Mouse (Mus musculus): Measurements from ENCODE around the gene Ambp. TPM values are rescaled to one million over a fixed set of nuclear protein-coding genes. Genes with fewer than 3 reads are reported as not detected.

Gene Ambp
- polyA plus RNA-seq, 2 experiments = 691 to 780 TPM

DNA sequence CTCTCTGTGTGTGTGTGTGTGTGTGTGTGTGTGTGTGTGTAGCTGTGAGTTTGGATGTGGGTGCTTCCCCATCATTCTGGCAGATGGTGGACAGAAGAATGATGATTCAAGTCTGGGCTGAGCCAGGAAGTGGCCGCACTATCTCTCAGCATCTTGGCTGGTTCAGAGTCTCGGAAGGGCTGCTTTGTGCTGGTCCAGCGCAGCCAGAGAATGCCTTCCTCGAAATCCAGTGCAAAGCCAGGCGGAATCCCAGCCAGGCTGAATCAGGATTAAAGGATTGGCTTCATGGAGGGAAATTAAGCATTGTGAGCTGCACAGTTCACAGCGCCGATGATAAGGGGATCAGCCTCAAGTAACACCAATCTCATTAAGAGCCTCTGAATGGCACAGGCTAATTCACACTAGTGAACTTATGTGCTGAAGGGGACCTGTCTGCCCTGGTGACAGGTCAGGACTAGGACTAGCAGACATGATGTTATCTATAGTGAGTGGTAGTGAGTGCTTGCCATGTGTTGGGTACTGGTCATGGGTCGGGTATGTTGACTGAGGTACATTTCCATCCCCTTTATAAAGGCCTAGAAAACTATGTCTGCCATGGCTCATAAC is 29.6 kb downstream of the Ambp start:
- no peaks in the 10 kb centered on the region for H3K27me3 ChIP-seq (ENCODE audit: control insufficient read depth, insufficient read depth, low read length)
- no peak overlapping the region for H3K4me2 ChIP-seq (ENCODE audit: low read depth)
- H3K36me3 ChIP-seq (replicated peaks; ENCODE audit: control insufficient read depth, insufficient read depth, low read depth) = no peaks in the 10 kb centered on the region
- no peak for DNase-seq (ENCODE audit: low read depth in 3 of 3, low spot score in 3 of 3)
- no peaks in the 10 kb centered on the region for H3K4me1 ChIP-seq (replicated peaks; ENCODE audit: control insufficient read depth in 2 of 2, insufficient read depth in 2 of 2, low read length in 1 of 2)
- WGBS (ENCODE audit: insufficient replicate concordance) = 50% methylated on average over 8 of the region's 8 CpGs
- H3K9me3 ChIP-seq (ENCODE audit: control insufficient read depth, low read length) = no peaks in the 10 kb centered on the region
- H3K27ac ChIP-seq = no peak overlapping the region
- H3K9ac ChIP-seq (replicated peaks) = no peak overlapping the region
- no peak overlapping the region for H3K4me3 ChIP-seq (ENCODE audit: insufficient read depth in 1 of 2, low read depth in 2 of 2, low read length in 2 of 2)
- ATAC-seq (ENCODE audit: insufficient read depth) = no peak
- TF ChIP-seq CTCF (IDR thresholded peaks at IDR 0.05; ENCODE audit: low read depth) (no peak), EP300 (IDR thresholded peaks at IDR 0.05; ENCODE audit: low read depth) (no peak)

- Histone ChIP-seq H3K27me3 (ENCODE audit: control insufficient read depth, insufficient read depth, low read length) (no peaks in the 10 kb centered on the region), H3K9me3 (ENCODE audit: control insufficient read depth, low read length) (no peaks in the 10 kb centered on the region), H3K4me1 (replicated peaks; ENCODE audit: control insufficient read depth in 2 of 2, insufficient read depth in 2 of 2, low read length in 1 of 2) (no peaks in the 10 kb centered on the region), H3K4me2 (ENCODE audit: low read depth) (no peak overlapping the region), H3K9ac (replicated peaks) (no peak overlapping the region), H3K4me3 (ENCODE audit: insufficient read depth in 1 of 2, low read depth in 2 of 2, low read length in 2 of 2) (no peak overlapping the region), H3K27ac (no peak overlapping the region), H3K36me3 (replicated peaks; ENCODE audit: control insufficient read depth, insufficient read depth, low read depth) (no peaks in the 10 kb centered on the region)
- DNase-seq (ENCODE audit: low read depth in 3 of 3, low spot score in 3 of 3) = peak; percentile 12 to 19 (median 17)
- ATAC-seq (ENCODE audit: insufficient read depth) = no peak
- 55% methylated on average over 5 of the region's 5 CpGs for WGBS (ENCODE audit: insufficient replicate concordance)
- TF ChIP-seq CTCF (IDR thresholded peaks at IDR 0.05; ENCODE audit: low read depth) (peak; percentile 90), EP300 (IDR thresholded peaks at IDR 0.05; ENCODE audit: low read depth) (no peak)
These were observed 35.8 kb downstream of the Ambp start for GRCm38 (mm10) chr4:63118639-63119437.

DNA sequence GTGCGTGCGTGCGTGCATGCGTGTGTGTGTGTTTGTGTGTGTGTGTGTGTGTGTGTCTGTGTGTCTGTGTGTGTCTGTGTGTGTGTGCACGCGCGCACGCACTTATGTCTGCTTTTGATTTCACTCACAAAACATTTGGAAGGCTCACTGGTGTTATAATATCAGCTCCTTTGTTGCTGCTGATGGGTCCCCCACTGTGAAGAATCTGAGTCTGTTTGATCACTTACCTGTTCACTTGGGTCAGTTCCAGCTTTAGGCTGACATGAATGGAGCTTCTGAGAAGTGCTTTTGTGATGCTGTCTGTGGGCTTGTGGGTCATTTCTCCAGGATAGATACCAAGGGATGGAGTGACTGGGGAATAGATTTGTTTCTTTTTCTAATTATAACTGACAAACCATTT is 48.9 kb downstream of the Ambp start:
- no peaks in the 10 kb centered on the region for H3K36me3 ChIP-seq (replicated peaks; ENCODE audit: control insufficient read depth, insufficient read depth, low read depth)
- H3K27ac ChIP-seq = no peak overlapping the region
- no peak overlapping the region for H3K4me3 ChIP-seq (ENCODE audit: insufficient read depth in 1 of 2, low read depth in 2 of 2, low read length in 2 of 2)
- H3K4me2 ChIP-seq (ENCODE audit: low read depth) = no peak overlapping the region
- DNase-seq (ENCODE audit: low read depth in 3 of 3, low spot score in 3 of 3) = no peak
- H3K9me3 ChIP-seq (ENCODE audit: control insufficient read depth, low read length) = no peaks in the 10 kb centered on the region
- TF ChIP-seq CTCF (IDR thresholded peaks at IDR 0.05; ENCODE audit: low read depth) (no peak), EP300 (IDR thresholded peaks at IDR 0.05; ENCODE audit: low read depth) (no peak)
- peaks cover 0 to under 1% of the 10 kb centered on the region in 2 experiments; a peak in 1 of 4 replicates for H3K4me1 ChIP-seq (replicated peaks; ENCODE audit: control insufficient read depth in 2 of 2, insufficient read depth in 2 of 2, low read length in 1 of 2)
- no peaks in the 10 kb centered on the region for H3K27me3 ChIP-seq (ENCODE audit: control insufficient read depth, insufficient read depth, low read length)
- H3K9ac ChIP-seq (replicated peaks) = no peak overlapping the region
- WGBS (ENCODE audit: insufficient replicate concordance) = 76% methylated on average over 8 of the region's 8 CpGs
- ATAC-seq (ENCODE audit: insufficient read depth) = no peak

GRCm38 (mm10) chr4:63102025-63102424 is 52.6 kb downstream of the Ambp start:
- no peak for DNase-seq (ENCODE audit: low read depth in 3 of 3, low spot score in 3 of 3)
- Histone ChIP-seq H3K36me3 (replicated peaks; ENCODE audit: control insufficient read depth, insufficient read depth, low read depth) (no peaks in the 10 kb centered on the region), H3K4me3 (ENCODE audit: insufficient read depth in 1 of 2, low read depth in 2 of 2, low read length in 2 of 2) (no peak overlapping the region), H3K9me3 (ENCODE audit: control insufficient read depth, low read length) (no peaks in the 10 kb centered on the region), H3K27ac (no peak overlapping the region), H3K27me3 (ENCODE audit: control insufficient read depth, insufficient read depth, low read length) (no peaks in the 10 kb centered on the region), H3K9ac (replicated peaks) (no peak overlapping the region), H3K4me2 (ENCODE audit: low read depth) (no peak overlapping the region), H3K4me1 (replicated peaks; ENCODE audit: control insufficient read depth in 2 of 2, insufficient read depth in 2 of 2, low read length in 1 of 2) (peaks cover 0 to 2% of the 10 kb centered on the region in 2 experiments; a peak in 1 of 4 replicates)
- 45% methylated on average over 4 of the region's 4 CpGs for WGBS (ENCODE audit: insufficient replicate concordance)
- no peak for TF ChIP-seq EP300 (IDR thresholded peaks at IDR 0.05; ENCODE audit: low read depth)
- ATAC-seq (ENCODE audit: insufficient read depth) = no peak

DNA sequence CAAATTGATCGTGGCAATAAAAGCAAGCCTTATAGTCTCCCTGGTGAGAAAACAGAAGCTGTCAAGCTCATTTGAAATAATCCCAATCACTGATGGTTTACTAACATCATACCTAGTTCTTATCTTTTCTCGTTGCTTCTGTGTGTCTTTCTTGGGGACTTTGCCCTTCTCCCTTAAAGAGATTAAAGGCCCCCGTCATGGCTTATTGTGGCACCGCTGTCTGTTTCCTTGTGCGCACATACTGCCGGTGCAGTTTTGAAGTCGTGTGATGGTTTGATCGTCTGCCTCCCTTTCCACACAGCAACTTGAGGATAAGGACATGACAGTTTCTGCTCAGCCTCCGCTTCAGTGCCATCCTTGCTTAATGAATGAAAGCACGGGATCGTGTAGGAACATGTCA is 54.1 kb downstream of the Ambp start:
- Histone ChIP-seq H3K27ac (no peak overlapping the region), H3K4me2 (ENCODE audit: low read depth) (no peak overlapping the region), H3K9me3 (ENCODE audit: control insufficient read depth, low read length) (no peaks in the 10 kb centered on the region), H3K27me3 (ENCODE audit: control insufficient read depth, insufficient read depth, low read length) (no peaks in the 10 kb centered on the region), H3K4me3 (ENCODE audit: insufficient read depth in 1 of 2, low read depth in 2 of 2, low read length in 2 of 2) (no peak overlapping the region), H3K4me1 (replicated peaks; ENCODE audit: control insufficient read depth in 2 of 2, insufficient read depth in 2 of 2, low read length in 1 of 2) (peaks cover 0 to 2% of the 10 kb centered on the region in 2 experiments; a peak in 1 of 4 replicates), H3K36me3 (replicated peaks; ENCODE audit: control insufficient read depth, insufficient read depth, low read depth) (no peaks in the 10 kb centered on the region), H3K9ac (replicated peaks) (no peak overlapping the region)
- no peak for ATAC-seq (ENCODE audit: insufficient read depth)
- 68% methylated on average over 11 of the region's 11 CpGs for WGBS (ENCODE audit: insufficient replicate concordance)
- no peak for DNase-seq (ENCODE audit: low read depth in 3 of 3, low spot score in 3 of 3)
- TF ChIP-seq EP300 (IDR thresholded peaks at IDR 0.05; ENCODE audit: low read depth) (no peak), CTCF (IDR thresholded peaks at IDR 0.05; ENCODE audit: low read depth) (no peak)

Data from liver, embryonic 14.5 days (tissue).